Mouse (Mus musculus) brown adipose tissue, adult 24 weeks (tissue): ENCODE measurements around the gene Lyrm7. TPM values are rescaled to one million over a fixed set of nuclear protein-coding genes. Genes with fewer than 3 reads are reported as not detected.

Experiments used
- H3K27ac ChIP-seq: fragments of 200-500 bp; replicated peaks from 2 replicates; pipeline ENCODE4 v1.5.1; 2012; ENCODE audit warnings: low read depth, mild to moderate bottlenecking, low read length
- H3K4me1 ChIP-seq: fragments of 200-500 bp; 2 replicates; pipeline ENCODE4 v1.6.1; 2012; ENCODE audit warnings: low read length, mixed read lengths; ENCODE audit not compliant: control insufficient read depth, insufficient read depth, insufficient read length
- H3K4me3 ChIP-seq: fragments of 200-500 bp; 2 replicates; pipeline ENCODE4 v1.5.1; 2012; ENCODE audit warnings: low read depth, mild to moderate bottlenecking, low read length, moderate library complexity; ENCODE audit not compliant: insufficient read depth
- polyA plus RNA-seq: library from polyadenylated mRNA; stranded (reverse); fragments of >200 nt; gene quantifications from 2 replicates; pipeline ENCODE4 v1.2.4, GENCODE M21; 2012; ENCODE audit not compliant: missing spikeins, insufficient read depth, insufficient read length

The Lyrm7 gene
- polyA plus RNA-seq, 1 experiment = 62.3 TPM

DNA sequence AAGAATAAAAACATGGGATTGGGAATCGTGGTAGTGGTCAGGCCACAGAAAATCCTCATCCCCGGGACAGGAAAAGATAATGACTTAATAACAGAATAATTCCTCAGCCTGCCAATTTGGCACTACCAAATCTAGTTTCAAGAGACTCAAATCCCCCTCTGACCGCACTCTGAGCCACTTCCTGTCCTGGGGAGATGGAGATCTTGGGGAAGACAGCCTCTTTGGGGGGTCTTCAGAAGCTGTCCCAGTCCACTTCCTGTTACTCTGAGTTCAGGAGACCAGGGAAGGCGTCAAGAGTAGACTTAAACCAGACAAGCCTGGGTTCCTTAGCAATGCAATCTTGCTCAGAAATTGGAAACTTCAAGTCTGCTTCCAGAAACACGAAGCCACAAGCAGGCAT lies 15.8 kb downstream of the Lyrm7 start:
- peak overlapping the region; percentile 39; the same call in 1 of the 2 replicates for H3K27ac ChIP-seq
- H3K4me1 ChIP-seq = peaks cover 9% of the 10 kb centered on the region; the same call in 1 of the 2 replicates
- H3K4me3 ChIP-seq = no peak overlapping the region

DNA sequence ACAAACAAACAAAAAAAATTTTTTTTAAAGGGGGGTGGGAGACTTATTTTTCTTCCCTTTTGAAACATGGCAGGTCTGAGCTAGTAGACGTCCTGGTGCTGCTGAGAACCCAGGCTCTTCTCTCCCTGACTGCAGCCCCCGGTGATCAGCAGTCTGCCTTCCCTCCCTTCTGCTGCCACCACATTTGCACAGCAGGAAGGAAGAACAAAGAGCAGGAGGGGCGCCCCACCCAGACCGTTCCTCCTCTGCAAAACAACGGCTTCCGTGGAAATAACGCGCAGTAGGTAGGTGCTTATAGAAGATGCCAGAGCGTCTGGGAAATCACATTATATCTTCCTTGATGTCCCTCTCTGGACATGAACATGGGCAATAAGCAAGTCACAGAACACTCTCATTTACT lies 16.3 kb downstream of the Lyrm7 start:
- no peak overlapping the region for H3K4me3 ChIP-seq
- peak overlapping the region; percentile 39 for H3K27ac ChIP-seq
- H3K4me1 ChIP-seq = peaks cover 9% of the 10 kb centered on the region; the same call in 1 of the 2 replicates

DNA sequence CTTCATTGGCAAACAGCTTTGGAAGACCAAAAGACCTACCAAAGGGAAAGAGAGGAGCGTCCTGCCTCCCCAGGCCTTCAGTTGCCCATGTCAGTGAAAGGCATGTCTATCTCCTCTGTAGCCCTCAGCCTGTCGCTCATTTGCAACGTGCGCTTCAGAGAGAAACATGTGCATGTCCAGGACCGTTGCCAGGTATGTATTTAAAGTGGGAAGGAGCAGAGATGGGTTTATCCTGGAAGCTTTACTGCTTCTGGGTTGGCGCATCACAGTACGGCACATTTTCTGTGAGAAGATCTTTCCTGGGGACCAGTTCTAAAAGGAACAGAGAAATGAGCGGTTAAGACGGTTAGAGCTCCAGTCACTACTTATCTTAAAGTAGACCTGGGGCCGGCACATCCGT lies 19.8 kb downstream of the Lyrm7 start:
- Histone ChIP-seq H3K4me3 (no peak overlapping the region), H3K27ac (no peak overlapping the region), H3K4me1 (peaks cover 6% of the 10 kb centered on the region; the same call in 1 of the 2 replicates)

DNA sequence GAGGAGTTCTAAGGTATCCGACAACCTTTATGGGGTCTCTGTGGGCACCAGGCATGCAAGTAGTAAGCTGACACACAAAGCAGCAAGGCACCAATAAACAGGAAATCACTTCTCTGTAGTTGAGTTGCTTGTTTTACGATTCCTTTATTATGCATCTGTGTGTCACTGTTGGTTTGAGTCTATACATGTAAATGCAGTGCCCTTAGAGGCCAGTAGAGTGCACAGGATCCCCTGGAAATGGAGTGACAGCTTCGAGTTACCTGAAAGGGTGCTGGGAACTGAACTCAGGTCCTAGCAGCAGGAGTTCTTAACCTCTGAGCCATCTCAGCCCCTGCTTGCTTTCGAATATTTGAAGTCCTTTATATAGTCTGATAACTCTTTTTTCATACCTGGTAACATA lies 21.0 kb downstream of the Lyrm7 start:
- H3K4me1 ChIP-seq = peaks cover 3% of the 10 kb centered on the region; the same call in 1 of the 2 replicates
- H3K4me3 ChIP-seq = no peak overlapping the region
- H3K27ac ChIP-seq = no peak overlapping the region

DNA sequence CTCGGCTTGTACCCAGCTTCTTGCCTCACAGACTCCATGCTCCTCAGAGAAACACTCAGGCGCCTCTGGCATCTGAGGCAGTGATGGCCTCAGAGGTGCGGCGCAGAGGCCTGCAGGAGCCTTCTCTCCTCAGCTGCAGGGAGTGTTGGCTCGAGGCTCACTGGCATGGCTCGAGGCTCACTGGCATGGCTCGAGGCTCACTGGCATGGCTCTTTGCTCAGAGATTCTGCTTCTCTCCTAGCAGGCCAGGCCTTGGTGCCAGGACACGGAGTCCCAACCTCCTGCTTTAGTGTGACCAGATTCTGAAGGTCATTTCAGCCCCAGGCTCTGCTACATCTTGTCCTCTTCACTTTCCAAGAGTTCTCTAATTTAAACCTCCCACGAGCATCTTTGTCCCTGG lies 24.6 kb downstream of the Lyrm7 start:
- Histone ChIP-seq H3K4me3 (no peak overlapping the region), H3K27ac (no peak overlapping the region), H3K4me1 (no peaks in the 10 kb centered on the region)

DNA sequence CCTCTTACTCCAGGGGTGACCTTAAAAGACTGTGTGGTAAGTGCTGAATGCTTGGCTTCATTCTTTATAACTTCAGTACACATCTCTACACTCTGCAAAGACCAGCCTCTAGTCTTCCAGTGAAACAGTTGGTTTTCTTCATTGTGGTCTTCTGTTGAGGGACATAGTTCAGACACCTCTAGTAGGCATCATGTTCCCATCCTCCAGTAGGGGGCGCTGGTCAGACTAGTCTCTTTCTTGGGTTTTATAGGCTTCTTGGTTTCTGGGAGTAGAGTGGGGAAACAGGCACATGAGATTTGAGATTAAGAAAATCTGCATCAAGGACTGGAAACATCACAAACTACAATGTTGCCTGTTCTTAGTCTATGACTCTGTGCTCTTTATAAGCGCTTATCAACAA lies 26.1 kb downstream of the Lyrm7 start:
- Histone ChIP-seq H3K27ac (no peak overlapping the region), H3K4me1 (no peaks in the 10 kb centered on the region), H3K4me3 (no peak overlapping the region)

DNA sequence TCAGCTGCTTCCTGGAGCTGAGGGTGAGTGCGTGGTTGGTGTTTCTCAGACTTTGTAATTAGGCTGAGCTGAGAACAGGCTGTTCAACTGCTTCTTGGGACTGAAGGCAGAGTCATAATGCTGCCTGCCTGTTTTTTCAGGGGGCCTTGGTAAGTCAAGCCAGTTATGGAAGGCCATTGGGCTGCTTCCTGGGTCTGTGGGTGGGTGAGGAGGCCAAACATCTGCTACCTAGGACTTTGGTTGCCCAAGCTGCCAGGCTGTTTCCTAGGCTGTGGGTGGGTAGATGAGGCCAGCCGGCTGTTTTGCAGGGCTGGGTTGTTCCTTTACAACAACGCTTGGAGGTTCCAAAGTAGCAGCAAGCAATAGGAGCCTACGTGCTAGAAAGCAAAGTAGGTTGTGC lies 26.9 kb downstream of the Lyrm7 start:
- no peak overlapping the region for H3K27ac ChIP-seq
- no peaks in the 10 kb centered on the region for H3K4me1 ChIP-seq
- no peak overlapping the region for H3K4me3 ChIP-seq

DNA sequence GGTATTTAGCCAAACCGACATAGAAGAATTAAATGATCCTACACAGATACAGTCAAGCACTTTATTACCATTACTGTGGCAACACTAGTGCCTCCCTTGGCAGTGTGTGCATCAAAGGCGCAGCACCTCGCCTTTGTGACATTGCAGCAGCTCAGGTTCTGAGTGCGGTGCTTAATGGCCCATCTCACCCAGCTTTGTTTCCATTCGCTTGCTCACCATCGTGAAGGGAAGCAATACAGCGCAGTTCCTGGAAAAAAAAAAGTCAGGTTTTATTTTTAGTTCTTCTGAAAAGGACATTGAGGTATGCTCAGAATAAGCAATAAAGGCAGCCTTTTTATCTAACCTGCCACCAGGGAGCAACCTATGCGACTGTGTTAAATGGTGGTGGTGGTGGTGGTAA lies 33.9 kb downstream of the Lyrm7 start:
- Histone ChIP-seq H3K27ac (no peak overlapping the region), H3K4me1 (no peaks in the 10 kb centered on the region), H3K4me3 (no peak overlapping the region)

DNA sequence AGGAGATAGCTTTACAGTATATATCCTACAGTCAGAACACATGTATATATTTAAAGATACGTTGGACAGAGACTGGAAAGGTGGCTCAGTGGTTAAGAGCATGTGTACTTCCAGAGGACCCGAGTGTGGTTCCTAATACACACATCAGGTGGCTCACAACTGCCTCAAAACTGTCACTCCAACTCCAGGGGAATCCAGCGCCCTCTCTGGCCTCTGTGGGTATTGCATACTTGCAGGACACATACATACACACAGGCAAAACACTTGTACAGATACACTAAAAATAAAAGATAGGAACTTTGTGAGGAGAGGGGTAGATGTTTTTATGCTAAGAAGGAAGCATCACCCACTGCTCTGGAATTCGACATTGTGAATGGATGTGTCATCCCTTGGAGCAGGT lies 34.9 kb downstream of the Lyrm7 start:
- Histone ChIP-seq H3K4me1 (no peaks in the 10 kb centered on the region), H3K4me3 (no peak overlapping the region), H3K27ac (no peak overlapping the region)

DNA sequence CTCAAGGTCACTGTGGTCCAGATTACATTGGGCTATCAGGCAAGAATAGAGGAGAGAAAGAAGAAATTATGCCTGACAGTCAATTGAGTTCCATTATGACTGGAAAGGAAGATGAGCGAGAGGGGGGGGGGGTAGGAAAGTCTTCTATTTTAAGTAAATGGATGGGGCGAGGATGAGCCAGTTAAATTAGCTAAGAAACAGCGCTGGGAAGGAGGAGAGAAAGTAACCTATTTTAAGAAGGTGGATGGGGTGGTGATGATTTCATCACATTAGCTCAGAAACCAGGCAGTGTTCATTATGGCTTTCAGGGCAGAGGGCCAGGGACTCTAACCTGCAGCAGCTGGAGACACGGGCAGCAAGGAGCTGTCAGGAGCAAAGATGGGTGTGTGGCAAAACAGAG lies 37.2 kb downstream of the Lyrm7 start:
- no peak overlapping the region for H3K4me3 ChIP-seq
- H3K27ac ChIP-seq = no peak overlapping the region
- H3K4me1 ChIP-seq = no peaks in the 10 kb centered on the region

DNA sequence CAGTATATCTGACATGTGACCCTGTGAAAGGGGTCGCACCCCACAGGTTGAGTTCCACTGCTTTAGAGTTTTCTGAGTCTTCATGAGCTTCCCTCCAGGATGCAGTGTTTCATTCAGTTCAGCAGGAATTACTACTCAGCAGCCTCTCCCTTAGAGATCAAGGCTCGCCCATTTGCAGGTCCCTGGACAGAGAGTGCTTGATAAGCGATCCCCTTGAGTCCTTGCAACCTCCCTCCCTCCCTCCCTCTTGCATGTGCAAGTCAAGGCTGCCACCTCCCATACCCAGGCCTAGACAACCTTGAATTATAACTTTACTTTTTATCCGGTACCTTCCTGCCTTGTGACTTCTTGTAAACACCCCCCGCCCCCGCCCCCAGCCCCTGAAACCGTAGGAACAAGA lies 41.2 kb downstream of the Lyrm7 start:
- H3K4me1 ChIP-seq = no peaks in the 10 kb centered on the region

DNA sequence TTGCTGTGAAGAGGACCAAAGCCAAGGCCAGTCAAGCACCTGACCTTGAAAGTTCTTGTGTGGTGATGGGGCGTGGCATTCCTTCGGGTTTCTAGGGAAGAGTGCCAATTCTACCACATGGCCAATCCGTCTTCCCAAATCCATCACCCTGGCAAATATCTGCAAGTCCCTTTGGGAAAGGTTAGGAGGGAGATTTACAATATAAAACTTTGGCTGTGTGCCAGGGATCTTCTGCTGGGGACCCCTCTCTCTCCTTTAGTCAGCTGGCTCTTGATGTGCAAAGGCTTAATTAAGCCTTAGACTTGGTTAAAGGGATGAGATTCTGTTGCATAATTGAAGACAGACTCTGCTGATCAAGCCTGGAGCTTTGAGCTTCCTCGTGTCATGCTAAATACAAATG lies 43.3 kb downstream of the Lyrm7 start:
- H3K27ac ChIP-seq = no peak overlapping the region
- H3K4me3 ChIP-seq = no peak overlapping the region
- peaks cover 3% of the 10 kb centered on the region; the same call in 1 of the 2 replicates for H3K4me1 ChIP-seq

More for the DNA sequence above, 41.2 kb downstream of the Lyrm7 start:
- Histone ChIP-seq H3K27ac (no peak overlapping the region), H3K4me3 (no peak overlapping the region)

DNA sequence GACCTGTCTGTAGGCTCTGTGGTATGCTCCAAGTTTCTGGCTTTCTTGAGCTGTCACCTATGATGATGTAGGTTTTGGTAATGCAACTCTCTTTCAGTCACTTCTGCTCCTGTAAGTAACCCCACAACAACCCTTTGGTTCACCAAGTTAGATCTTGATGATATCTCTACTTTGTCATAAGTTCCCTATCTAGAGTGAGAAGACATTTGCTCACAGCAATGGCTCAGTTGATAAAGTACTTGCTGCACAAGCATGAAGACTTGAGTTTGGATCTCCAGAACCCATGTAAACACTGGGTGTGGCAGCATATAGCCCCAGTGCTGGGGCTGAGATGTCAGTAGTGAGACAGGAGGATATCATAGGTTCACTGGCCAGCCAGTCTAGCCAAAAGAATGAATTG lies 45.1 kb downstream of the Lyrm7 start:
- Histone ChIP-seq H3K4me3 (no peak overlapping the region), H3K4me1 (peaks cover 3% of the 10 kb centered on the region; the same call in 1 of the 2 replicates), H3K27ac (no peak overlapping the region)

DNA sequence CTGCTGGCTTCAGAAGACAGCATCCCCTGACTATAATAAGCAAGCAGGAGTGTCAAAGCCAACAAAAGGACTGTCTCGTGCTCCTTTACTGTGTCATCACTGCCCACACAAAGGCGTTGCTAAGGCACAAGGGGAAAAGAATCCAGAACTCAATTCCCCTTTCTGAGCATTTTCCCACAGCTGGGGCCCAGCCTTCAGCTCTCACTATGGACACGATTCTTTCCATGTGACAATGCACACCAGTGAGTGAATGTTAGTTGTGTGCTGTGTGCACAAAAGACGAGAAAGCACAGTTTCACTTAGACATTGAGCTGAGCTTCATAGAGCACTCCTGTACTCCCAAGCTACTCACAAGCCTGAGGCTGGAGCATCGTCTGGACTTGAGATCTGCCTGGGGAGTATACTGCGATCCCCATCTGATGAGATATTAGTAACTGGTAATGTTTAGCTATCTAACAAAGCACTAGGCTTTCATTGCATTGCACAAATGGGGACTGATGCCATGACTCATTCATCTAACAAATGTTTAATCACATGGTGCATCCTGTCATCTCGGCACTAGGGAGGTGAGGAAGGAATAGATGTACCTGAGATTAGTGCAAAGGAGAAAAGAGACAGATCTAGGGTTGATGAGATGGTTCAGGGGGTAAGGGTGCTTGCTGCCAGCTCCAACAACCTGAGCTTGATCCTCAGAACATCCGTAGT lies 47.8 kb downstream of the Lyrm7 start:
- Histone ChIP-seq H3K27ac (0 out of 2 replicates have a peak overlapping the region, but pooled peaks have one; percentile 15), H3K4me1 (peaks cover 3% of the 10 kb centered on the region; the same call in 1 of the 2 replicates), H3K4me3 (no peak overlapping the region)

DNA sequence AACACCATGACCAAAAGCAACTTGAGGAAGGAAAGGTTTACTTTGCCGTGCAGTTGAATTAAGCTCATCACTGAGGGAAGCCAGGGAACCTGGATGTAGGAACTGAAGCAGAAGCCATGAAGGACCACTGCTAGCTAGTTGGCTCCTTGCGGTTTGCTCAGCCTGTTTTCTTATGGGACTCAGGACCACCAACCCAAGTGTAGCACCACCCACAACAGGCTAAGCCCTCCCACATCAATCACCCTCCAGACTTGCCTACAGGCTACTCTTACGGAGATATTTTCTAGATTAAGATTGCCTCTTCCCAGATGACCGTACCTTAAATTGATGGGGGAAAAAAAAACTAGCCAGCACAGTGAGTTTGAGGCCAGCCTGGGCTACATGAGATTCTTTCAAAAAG lies 48.4 kb downstream of the Lyrm7 start:
- no peak overlapping the region for H3K27ac ChIP-seq

DNA sequence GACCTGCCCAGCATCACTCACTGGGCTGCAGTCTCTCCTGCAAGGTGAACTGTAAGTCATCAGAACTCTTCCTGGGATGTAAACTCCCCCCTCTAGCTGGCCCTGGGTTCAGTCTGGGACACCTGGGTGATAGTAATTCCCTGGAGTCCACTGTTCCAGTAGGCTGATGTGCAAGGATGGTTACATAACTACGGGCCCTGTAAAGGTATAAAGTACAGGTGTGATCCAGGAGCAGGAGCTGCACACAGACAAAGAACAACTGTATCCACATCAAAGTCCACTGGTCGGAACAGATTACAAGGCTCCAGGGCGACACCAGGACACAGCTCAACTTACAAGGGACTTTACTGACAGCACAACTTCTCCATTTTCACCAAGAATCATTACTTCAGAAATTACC lies 49.7 kb downstream of the Lyrm7 start:
- H3K4me3 ChIP-seq = no peak overlapping the region
- H3K27ac ChIP-seq = no peak overlapping the region
- peaks cover 6% of the 10 kb centered on the region for H3K4me1 ChIP-seq

More for the DNA sequence above, 48.4 kb downstream of the Lyrm7 start:
- H3K4me3 ChIP-seq = no peak overlapping the region
- H3K4me1 ChIP-seq = peaks cover 3% of the 10 kb centered on the region; the same call in 1 of the 2 replicates
